Mouse (Mus musculus): Measurements from ENCODE around the gene Tgfb1i1. TPM values are rescaled to one million over a fixed set of nuclear protein-coding genes. Genes with fewer than 3 reads are reported as not detected.

Gene Tgfb1i1
- polyA plus RNA-seq (2012), result 0.61 and 0.67 TPM in 2 replicates

GRCm38 (mm10) chr7:128246496-128247391 is at the start of gene Tgfb1i1:
Tgfb1i1 (plus strand) TSS chr7:128246812.

GRCm38 (mm10) chr7:128206152-128206551 is 40.5 kb upstream of the Tgfb1i1 start, which contains the start of gene Cox6a2:
Cox6a2 (minus strand) TSS chr7:128206387.

GRCm38 (mm10) chr7:128236856-128237592 is 9.6 kb upstream of the Tgfb1i1 start, which contains the start of gene Armc5:
Armc5 (plus strand) TSS chr7:128237342.

GRCm38 (mm10) chr7:128237927-128238778 is 8.5 kb upstream of the Tgfb1i1 start, which contains the start of gene 9130023H24Rik:
9130023H24Rik (minus strand) TSS chr7:128238031.

GRCm38 (mm10) chr7:128265411-128265810 is 18.8 kb downstream of the Tgfb1i1 start, which contains the start of gene Slc5a2:
Slc5a2 (plus strand) TSS chr7:128265657.

GRCm38 (mm10) chr7:128297617-128298480 is 51.2 kb downstream of the Tgfb1i1 start, which contains the start of gene BC017158:
BC017158 (minus strand) TSS chr7:128298170.

Other genes with a start within 250 kb of the Tgfb1i1 start
- 0.13 and 1.0 TPM in 2 replicates for gene Trim72, start 242.9 kb upstream of the Tgfb1i1 start, polyA plus RNA-seq (2012)
- gene Itgam, start 184.2 kb upstream of the Tgfb1i1 start, polyA plus RNA-seq (2012), result 11.0 and 16.3 TPM in 2 replicates
- gene Gm49368, start 184.1 kb upstream of the Tgfb1i1 start, polyA plus RNA-seq (2012), result 0.93 TPM in 1 of 2 replicates, not detected in the other
- 1.9 and 2.5 TPM in 2 replicates for gene Itgax, start 117.3 kb upstream of the Tgfb1i1 start, polyA plus RNA-seq (2012)
- 0.31 TPM in 2 replicates for gene Itgad, start 92.4 kb upstream of the Tgfb1i1 start, polyA plus RNA-seq (2012)
- gene Cox6a2, start 40.4 kb upstream of the Tgfb1i1 start, polyA plus RNA-seq (2012), result 8.9 and 12.8 TPM in 2 replicates
- gene Armc5, start 9.5 kb upstream of the Tgfb1i1 start, polyA plus RNA-seq (2012), result 47.3 and 53.7 TPM in 2 replicates
- gene 9130023H24Rik, start 8.8 kb upstream of the Tgfb1i1 start, polyA plus RNA-seq (2012), result 0.54 and 0.72 TPM in 2 replicates
- 0.61 and 0.62 TPM in 2 replicates for gene Slc5a2, start 18.8 kb downstream of the Tgfb1i1 start, polyA plus RNA-seq (2012)
- 42.7 and 45.3 TPM in 2 replicates for gene BC017158, start 51.4 kb downstream of the Tgfb1i1 start, polyA plus RNA-seq (2012)
- 33.0 and 42.4 TPM in 2 replicates for gene Rgs10, start 171.9 kb downstream of the Tgfb1i1 start, polyA plus RNA-seq (2012)
- gene Tial1, start 214.9 kb downstream of the Tgfb1i1 start, polyA plus RNA-seq (2012), result 73.3 and 88.3 TPM in 2 replicates